Mouse (Mus musculus) liver, postnatal 0 days (tissue): ENCODE measurements around the gene Azin2. TPM values are rescaled to one million over a fixed set of nuclear protein-coding genes. Genes with fewer than 3 reads are reported as not detected.

Source experiments
- ATAC-seq: fragments of 200-750 bp; cut with Nextera tagmentation; 2 replicates; pipeline ENCODE4 v1.8.0; 2017; ENCODE audit warnings: mild to moderate bottlenecking, moderate library complexity
- DNase-seq: peaks from one replicate; pipeline ENCODE4 v3.0.0-alpha.2; 2016
- H3K27ac ChIP-seq: fragments of 300-500 bp; sonication (generic); 2 replicates; pipeline ENCODE4 v1.5.1; 2014; ENCODE audit warnings: antibody characterized with exemption, moderate library complexity, mild to moderate bottlenecking, low read depth
- H3K27me3 ChIP-seq: fragments of 300-500 bp; sonication (generic); 2 replicates; pipeline ENCODE4 v1.6.1; 2014; ENCODE audit warnings: low read length, control low read depth, mixed read lengths; ENCODE audit not compliant: insufficient read depth
- H3K36me3 ChIP-seq: fragments of 300-500 bp; sonication (generic); replicated peaks from 2 replicates; pipeline ENCODE4 v1.6.1; 2014; ENCODE audit warnings: mild to moderate bottlenecking, control low read depth, low read length, moderate library complexity, mixed read lengths; ENCODE audit not compliant: insufficient read depth
- H3K4me1 ChIP-seq: fragments of 300-500 bp; sonication (generic); 2 replicates; pipeline ENCODE4 v1.6.1; 2014; ENCODE audit warnings: antibody characterized with exemption, mild to moderate bottlenecking, control low read depth; ENCODE audit not compliant: insufficient read depth
- H3K4me2 ChIP-seq: fragments of 300-500 bp; sonication (generic); 2 replicates; pipeline ENCODE4 v1.6.1; 2014; ENCODE audit warnings: low read depth, mild to moderate bottlenecking, low read length, moderate library complexity, mixed read lengths
- H3K4me3 ChIP-seq: fragments of 300-500 bp; sonication (generic); 2 replicates; pipeline ENCODE4 v1.5.1; 2014; ENCODE audit warnings: low read depth, low read length
- H3K9ac ChIP-seq: fragments of 300-500 bp; sonication (generic); replicated peaks from 2 replicates; pipeline ENCODE4 v1.6.1; 2014; ENCODE audit warnings: mild to moderate bottlenecking, moderate library complexity
- H3K9me3 ChIP-seq: fragments of 300-500 bp; sonication (generic); 2 replicates; pipeline ENCODE4 v1.6.1; 2016; ENCODE audit warnings: mild to moderate bottlenecking, control low read depth, low read length, mixed read lengths
- CTCF ChIP-seq: sonication (generic); IDR thresholded peaks from 2 replicates; pipeline ENCODE4 v1.5.1; 2016; ENCODE audit warnings: antibody characterized with exemption, low read depth
- EP300 ChIP-seq: IDR thresholded peaks from 2 replicates; pipeline ENCODE4 v1.6.1; 2016; ENCODE audit warnings: antibody characterized with exemption, low read depth, mild to moderate bottlenecking
- WGBS: fragments of 180-500 bp; shearing (Covaris S2); extraction: QIAGEN DNeasy Blood & Tissue Kit; methylation state at CpG from one replicate; pipeline ENCODE4 v1.1.7; 2014; ENCODE audit not compliant: insufficient replicate concordance; 5-methylcytosine and 5-hydroxymethylcytosine counted together
- polyA plus RNA-seq: library from polyadenylated mRNA; unstranded; fragments of >200 nt; fragmentation: Nextera tagmentation; extraction: Ambion mirVana; gene quantifications from 2 replicates; pipeline ENCODE4 v1.2.1, GENCODE M21; 2015

The Azin2 gene
- polyA plus RNA-seq, 1 experiment from 2014 or later: 1.6 TPM

- peak overlapping the region; percentile 29; the same call in 1 of the 2 replicates for H3K4me2 ChIP-seq
- WGBS: 41% methylated on average over 2 of the region's 2 CpGs
- no peak overlapping the region for H3K4me3 ChIP-seq
- no peak for TF ChIP-seq EP300
- TF ChIP-seq CTCF: no peak
- ATAC-seq (peak; percentile 3; the same call in 1 of the 2 replicates), DNase-seq (no peak)
- no peaks in the 10 kb centered on the region for H3K36me3 ChIP-seq
- peak overlapping the region; percentile 91 for H3K27ac ChIP-seq
- H3K9ac ChIP-seq: peak overlapping the region; percentile 34; the same call in 1 of the 2 replicates
- peaks cover 36% of the 10 kb centered on the region for H3K4me1 ChIP-seq
- H3K27me3 ChIP-seq: no peaks in the 10 kb centered on the region
- H3K9me3 ChIP-seq: no peaks in the 10 kb centered on the region
These were observed 20.9 kb upstream of the Azin2 start for GRCm38 (mm10) chr4:128983151-128983550.

- H3K9ac ChIP-seq: no peak overlapping the region
- no peaks in the 10 kb centered on the region for H3K27me3 ChIP-seq
- H3K4me2 ChIP-seq: peak overlapping the region; percentile 0; the same call in 1 of the 2 replicates
- no peaks in the 10 kb centered on the region for H3K36me3 ChIP-seq
- ATAC-seq (no peak), DNase-seq (no peak)
- peaks cover 36% of the 10 kb centered on the region for H3K4me1 ChIP-seq
- H3K9me3 ChIP-seq: no peaks in the 10 kb centered on the region
- H3K4me3 ChIP-seq: no peak overlapping the region
- 39% methylated on average over 11 of the region's 11 CpGs for WGBS
- peak overlapping the region; percentile 69 for H3K27ac ChIP-seq
- TF ChIP-seq EP300: no peak
- no peak for TF ChIP-seq CTCF
These were observed 19.6 kb upstream of the Azin2 start for GRCm38 (mm10) chr4:128981833-128982180.

- no peaks in the 10 kb centered on the region for H3K36me3 ChIP-seq
- no peak overlapping the region for H3K9ac ChIP-seq
- peak; percentile 47 for DNase-seq
- TF ChIP-seq CTCF (no peak), EP300 (peak; percentile 59; the same call in 1 of the 2 replicates)
- no peak overlapping the region for H3K4me3 ChIP-seq
- no peak for ATAC-seq
- 32% methylated on average over 12 of the region's 12 CpGs for WGBS
- no peaks in the 10 kb centered on the region for H3K9me3 ChIP-seq
- H3K4me2 ChIP-seq: peak overlapping the region; percentile 0; the same call in 1 of the 2 replicates
- H3K4me1 ChIP-seq: peaks cover 36% of the 10 kb centered on the region
- H3K27ac ChIP-seq: peak overlapping the region; percentile 69
- H3K27me3 ChIP-seq: no peaks in the 10 kb centered on the region
These were observed 18.9 kb upstream of the Azin2 start for GRCm38 (mm10) chr4:128980890-128981832.

- no peak overlapping the region for H3K9ac ChIP-seq
- no peaks in the 10 kb centered on the region for H3K27me3 ChIP-seq
- no peak for DNase-seq
- no peak overlapping the region for H3K4me3 ChIP-seq
- H3K27ac ChIP-seq: 0 out of 2 replicates have a peak overlapping the region, but pooled peaks have one; percentile 18
- WGBS: 17% methylated on average over 1 of the region's 1 CpGs
- H3K4me2 ChIP-seq: no peak overlapping the region
- peaks cover 30% of the 10 kb centered on the region for H3K4me1 ChIP-seq
- no peaks in the 10 kb centered on the region for H3K9me3 ChIP-seq
- ATAC-seq: no peak
- no peaks in the 10 kb centered on the region for H3K36me3 ChIP-seq
- TF ChIP-seq EP300 (no peak), CTCF (no peak)
These were observed 16.4 kb upstream of the Azin2 start for GRCm38 (mm10) chr4:128978634-128979033.

- TF ChIP-seq EP300 (no peak), CTCF (no peak)
- Histone ChIP-seq H3K4me3 (no peak overlapping the region), H3K4me2 (no peak overlapping the region), H3K27me3 (no peaks in the 10 kb centered on the region), H3K9ac (no peak overlapping the region), H3K4me1 (peaks cover 24% of the 10 kb centered on the region), H3K27ac (no peak overlapping the region), H3K9me3 (no peaks in the 10 kb centered on the region), H3K36me3 (no peaks in the 10 kb centered on the region)
- WGBS: 73% methylated on average over 3 of the region's 3 CpGs
- no peak for ATAC-seq
- DNase-seq: no peak
These were observed 15.0 kb upstream of the Azin2 start for GRCm38 (mm10) chr4:128977217-128977616.

- no peak for ATAC-seq
- peaks cover 21% of the 10 kb centered on the region for H3K4me1 ChIP-seq
- 61% methylated on average over 4 of the region's 4 CpGs for WGBS
- no peak for DNase-seq
- TF ChIP-seq EP300: no peak
- no peak for TF ChIP-seq CTCF
- H3K36me3 ChIP-seq: no peaks in the 10 kb centered on the region
- H3K4me2 ChIP-seq: no peak overlapping the region
- no peak overlapping the region for H3K4me3 ChIP-seq
- H3K9ac ChIP-seq: no peak overlapping the region
- H3K9me3 ChIP-seq: no peaks in the 10 kb centered on the region
- no peak overlapping the region for H3K27ac ChIP-seq
- H3K27me3 ChIP-seq: no peaks in the 10 kb centered on the region
These were observed 14.3 kb upstream of the Azin2 start for GRCm38 (mm10) chr4:128976577-128976976.
